Mouse (Mus musculus) inflammation-experienced regulatory T-cells (primary cell): ENCODE results near the gene Hal. TPM values are rescaled to one million over a fixed set of nuclear protein-coding genes. Genes with fewer than 3 reads are reported as not detected.

Experiments used
- polyA plus RNA-seq, 2 experiments: library from polyadenylated mRNA; unstranded; fragments of 100-300 nt; shearing (Covaris generic); gene quantifications; one replicate each; pipeline ENCODE4 v1.2.1; 2017

Gene Hal
- polyA plus RNA-seq: not detected

DNA sequence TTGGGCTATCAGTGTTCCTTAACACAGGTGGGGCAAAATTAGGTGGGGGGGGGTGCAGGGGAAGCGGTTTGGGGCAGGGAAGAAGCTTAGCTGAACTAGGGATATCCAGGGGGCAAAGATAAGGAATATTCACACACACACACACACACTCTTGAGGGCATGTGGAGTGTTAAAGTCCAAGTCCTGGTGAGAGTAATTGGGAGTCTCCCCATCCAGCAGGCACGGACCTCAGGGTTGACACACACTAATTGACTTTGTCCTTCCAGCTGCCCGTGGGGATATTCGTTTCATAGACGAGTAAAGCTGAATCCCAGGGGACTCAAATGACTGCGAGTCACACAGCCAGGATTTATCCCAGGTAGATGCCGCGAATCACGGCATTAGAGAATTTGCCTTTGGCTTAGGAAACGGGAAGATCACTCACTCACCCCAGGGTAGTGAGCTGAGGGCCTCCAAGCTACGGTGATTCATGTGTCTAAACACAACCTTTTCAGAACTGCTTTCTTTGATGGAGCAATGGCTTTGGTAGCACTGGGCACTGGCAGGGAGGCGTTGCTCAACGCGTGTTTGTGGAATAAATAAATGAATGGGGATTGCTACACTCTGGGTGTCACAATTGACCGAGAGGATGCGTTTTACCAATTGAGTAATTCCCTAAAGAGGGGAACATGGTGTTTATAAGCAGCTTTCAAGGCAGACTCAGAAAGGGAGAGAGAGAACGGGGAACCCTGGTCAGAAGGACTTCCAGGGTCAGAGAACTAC lies at the start of gene Hal:
TSS of gene Hal (plus strand) at position 703 of the 762 bp plus-strand sequence.

DNA sequence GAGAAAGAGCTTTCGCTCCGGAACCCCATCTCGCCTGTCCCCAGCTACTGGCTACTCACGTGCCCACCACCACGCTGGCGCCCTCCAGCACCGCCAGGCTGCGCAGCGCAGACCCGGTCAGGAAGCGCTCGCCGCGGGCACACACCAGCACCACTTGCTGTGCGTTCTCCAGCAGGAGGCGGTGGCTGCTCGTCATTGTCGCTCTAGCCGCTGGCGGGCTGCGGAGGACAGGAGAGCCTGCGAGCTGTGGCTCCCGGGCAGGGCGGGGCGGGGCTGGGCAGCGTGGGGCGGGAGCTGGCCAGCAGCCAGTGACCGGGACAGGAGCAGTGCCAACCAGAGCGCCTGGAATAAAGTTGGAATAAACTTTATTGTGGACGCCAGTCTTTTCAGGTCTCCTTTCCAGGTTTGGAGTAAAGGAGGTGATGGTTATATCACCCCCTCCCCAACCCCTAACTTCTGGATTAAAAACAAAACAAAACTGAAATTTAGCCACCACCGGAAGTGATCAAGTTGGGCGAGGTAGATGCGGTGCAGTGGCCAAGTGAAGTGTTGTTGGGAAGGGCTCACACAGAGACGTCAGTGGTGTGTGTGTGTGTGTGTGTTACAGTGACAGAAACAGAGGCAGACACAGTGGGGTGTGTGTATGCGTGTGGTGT lies 51.3 kb downstream of the Hal start, which contains the start of gene Amdhd1:
TSS of gene Amdhd1 (minus strand) at position 259 of the 656 bp plus-strand sequence.

DNA sequence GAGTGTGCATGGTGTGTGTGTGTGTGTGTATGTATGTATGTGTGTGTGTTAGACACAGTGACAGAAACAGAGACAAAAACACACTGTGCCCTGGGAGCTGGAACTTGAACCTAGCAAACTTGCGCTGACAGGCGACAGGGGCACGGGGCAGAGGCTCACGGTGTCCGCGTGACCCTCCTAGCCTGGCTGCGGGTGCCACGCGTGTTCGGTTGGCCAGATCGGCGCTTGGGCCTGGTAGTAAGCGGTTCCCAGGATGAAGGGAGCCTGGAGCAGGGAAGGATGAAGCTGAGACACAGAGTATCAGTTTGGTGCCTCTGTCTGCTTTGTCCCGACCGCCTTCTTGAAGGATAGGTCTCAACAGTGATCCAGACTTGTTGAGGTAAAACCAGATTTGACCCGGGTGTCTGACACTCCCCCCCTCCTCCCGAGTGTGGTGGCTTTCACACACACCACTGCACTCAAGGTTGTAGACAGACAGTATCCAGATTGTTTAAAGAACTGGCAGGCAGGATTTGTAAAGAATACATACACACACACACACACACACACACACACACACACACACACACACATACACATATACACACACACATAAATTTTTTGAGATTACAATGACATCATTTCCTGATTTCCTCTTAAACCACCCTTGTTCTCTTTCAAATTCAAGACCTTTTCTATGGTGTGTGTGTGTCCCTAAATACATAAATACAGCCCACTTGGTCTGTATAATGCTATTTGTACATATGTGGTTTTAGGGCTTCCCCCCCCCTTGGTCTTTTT lies 52.1 kb downstream of the Hal start, which contains the start of gene Ccdc38:
TSS of gene Ccdc38 (plus strand) at position 202 of the 780 bp plus-strand sequence.

Other genes with a start within 250 kb of the Hal start
- 10 to 100 TPM; 68.0 to 81.2 TPM for gene Elk3, start 177.6 kb upstream of the Hal start, polyA plus RNA-seq
- gene Lta4h, start 35.4 kb upstream of the Hal start, polyA plus RNA-seq: 100 to 1,000 TPM; 251 to 272 TPM
- 1 to 10 TPM in 1 of 2 experiments, under 1 TPM in 1; 0.31 to 1.0 TPM for gene Amdhd1, start 51.3 kb downstream of the Hal start, polyA plus RNA-seq
- gene Ccdc38, start 51.9 kb downstream of the Hal start, polyA plus RNA-seq: under 1 TPM; 0.24 to 0.90 TPM
- gene Snrpf, start 100.9 kb downstream of the Hal start, polyA plus RNA-seq: 10 to 100 TPM; 43.3 to 45.1 TPM
- 1 to 10 TPM in 1 of 2 experiments, under 1 TPM in 1; 0.83 to 1.7 TPM for gene Ntn4, start 151.9 kb downstream of the Hal start, polyA plus RNA-seq